Mouse (Mus musculus) heart, embryonic 15.5 days (tissue): ENCODE data around the gene Fam131a. TPM values are rescaled to one million over a fixed set of nuclear protein-coding genes. Genes with fewer than 3 reads are reported as not detected.

Experiments
- ATAC-seq: fragments of 200-750 bp; cut with Nextera tagmentation; replicated peaks from 2 replicates; pipeline ENCODE4 v1.8.0; 2017; ENCODE audit warnings: low read depth, moderate TSS enrichment; ENCODE audit not compliant: insufficient number of reproducible peaks, insufficient read depth, low FRiP score
- H3K27ac ChIP-seq: fragments of 300-500 bp; sonication (generic); 2 replicates; pipeline ENCODE4 v1.5.1; 2015; ENCODE audit warnings: mild to moderate bottlenecking, inconsistent platforms
- H3K27me3 ChIP-seq: fragments of 300-500 bp; sonication (generic); 2 replicates; pipeline ENCODE4 v1.6.1; 2015; ENCODE audit warnings: inconsistent platforms
- H3K36me3 ChIP-seq: fragments of 300-500 bp; sonication (generic); 2 replicates; pipeline ENCODE4 v1.6.1; 2015; ENCODE audit warnings: mild to moderate bottlenecking, inconsistent platforms
- H3K4me1 ChIP-seq: fragments of 300-500 bp; sonication (generic); replicated peaks from 2 replicates; pipeline ENCODE4 v1.6.1; 2015; ENCODE audit warnings: inconsistent platforms
- H3K4me2 ChIP-seq: fragments of 300-500 bp; sonication (generic); 2 replicates; pipeline ENCODE4 v1.6.1; 2015; ENCODE audit warnings: inconsistent platforms, mild to moderate bottlenecking, moderate library complexity
- H3K4me3 ChIP-seq: fragments of 300-500 bp; sonication (generic); 2 replicates; pipeline ENCODE4 v1.5.1; 2015; ENCODE audit warnings: mild to moderate bottlenecking, inconsistent platforms
- H3K9ac ChIP-seq: fragments of 300-500 bp; sonication (generic); 2 replicates; pipeline ENCODE4 v1.6.1; 2015; ENCODE audit warnings: mild to moderate bottlenecking, inconsistent platforms
- H3K9me3 ChIP-seq: fragments of 300-500 bp; sonication (generic); replicated peaks from 2 replicates; pipeline ENCODE4 v1.6.1; 2016; ENCODE audit warnings: inconsistent platforms
- WGBS: fragments of 180-500 bp; shearing (Covaris S2); methylation state at CpG from one replicate; pipeline ENCODE4 v1.1.7; 2015; ENCODE audit warnings: mixed read lengths; 5-methylcytosine and 5-hydroxymethylcytosine counted together
- polyA plus RNA-seq: library from polyadenylated mRNA; unstranded; fragments of >200 nt; fragmentation: Nextera tagmentation; extraction: Ambion mirVana; gene quantifications from 2 replicates; pipeline ENCODE4 v1.2.1, GENCODE M21; 2015

Fam131a gene
- polyA plus RNA-seq, 1 experiment from 2014 or later = 7.1 TPM

GRCm38 (mm10) chr16:20732925-20733730 lies 40.1 kb downstream of the Fam131a start, which contains the start of gene Chrd:
TSS of gene Chrd (plus strand) at chr16:20733127.
- peak; percentile 68; the same call in 1 of the 2 replicates for ATAC-seq
- peaks cover 60% of the 10 kb centered on the region for H3K27me3 ChIP-seq
- no peaks in the 10 kb centered on the region for H3K9me3 ChIP-seq
- H3K4me3 ChIP-seq = peak within 1 kb of the TSS; percentile 69
- no peak within 1 kb of the TSS for H3K27ac ChIP-seq
- peak within 1 kb of the TSS; percentile 70 for H3K9ac ChIP-seq
- no peaks in the 10 kb centered on the region for H3K36me3 ChIP-seq
- H3K4me1 ChIP-seq = peaks cover 25% of the 10 kb centered on the region
- under 1% methylated on average over 53 of the region's 70 CpGs for WGBS
- H3K4me2 ChIP-seq = peak within 1 kb of the TSS; percentile 99

- 2% methylated on average over 45 of the region's 45 CpGs for whole genome bisulfite sequencing
- Histone ChIP-seq H3K36me3 (no peaks in the 10 kb centered on the region), H3K9ac (peak within 1 kb of the TSS; percentile 70), H3K27me3 (peaks cover 60% of the 10 kb centered on the region), H3K4me3 (peak within 1 kb of the TSS; percentile 69), H3K4me1 (peaks cover 25% of the 10 kb centered on the region), H3K27ac (no peak within 1 kb of the TSS), H3K9me3 (no peaks in the 10 kb centered on the region), H3K4me2 (peak within 1 kb of the TSS; percentile 99)
- ATAC-seq = no peak
Observed at GRCm38 (mm10) chr16:20733731-20734730, 41.0 kb downstream of the Fam131a start, which contains the start of gene Thpo. TSS of gene Thpo (minus strand) at chr16:20734511.

- ATAC-seq = no peak
Observed at GRCm38 (mm10) chr16:20735651-20736050, 42.6 kb downstream of the Fam131a start.

GRCm38 (mm10) chr16:20736168-20736567 lies 43.1 kb downstream of the Fam131a start:
- no peak overlapping the region for H3K4me2 ChIP-seq
- no peaks in the 10 kb centered on the region for H3K36me3 ChIP-seq
- H3K4me1 ChIP-seq = peaks cover 25% of the 10 kb centered on the region
- no peak overlapping the region for H3K27ac ChIP-seq
- WGBS = 87% methylated on average over 7 of the region's 7 CpGs
- no peak overlapping the region for H3K9ac ChIP-seq
- H3K9me3 ChIP-seq = no peaks in the 10 kb centered on the region
- ATAC-seq = no peak
- H3K27me3 ChIP-seq = peaks cover 52% of the 10 kb centered on the region
- H3K4me3 ChIP-seq = no peak overlapping the region

More at GRCm38 (mm10) chr16:20735651-20736050, 42.6 kb downstream of the Fam131a start:
- Histone ChIP-seq H3K27me3 (peaks cover 55% of the 10 kb centered on the region), H3K4me3 (no peak overlapping the region), H3K36me3 (no peaks in the 10 kb centered on the region), H3K9me3 (no peaks in the 10 kb centered on the region), H3K4me2 (no peak overlapping the region), H3K4me1 (peaks cover 25% of the 10 kb centered on the region), H3K9ac (no peak overlapping the region), H3K27ac (no peak overlapping the region)
- 73% methylated on average over 5 of the region's 5 CpGs for WGBS

- no peaks in the 10 kb centered on the region for H3K36me3 ChIP-seq
- H3K27me3 ChIP-seq = peaks cover 46% of the 10 kb centered on the region
- no peak overlapping the region for H3K4me2 ChIP-seq
- no peak for ATAC-seq
- H3K9me3 ChIP-seq = no peaks in the 10 kb centered on the region
- H3K9ac ChIP-seq = no peak overlapping the region
- H3K4me3 ChIP-seq = no peak overlapping the region
- 76% methylated on average over 5 of the region's 5 CpGs for WGBS
- H3K27ac ChIP-seq = no peak overlapping the region
- H3K4me1 ChIP-seq = peaks cover 25% of the 10 kb centered on the region
Observed at GRCm38 (mm10) chr16:20736823-20737222, 43.8 kb downstream of the Fam131a start.

- Histone ChIP-seq H3K27me3 (peaks cover 21% of the 10 kb centered on the region), H3K27ac (no peak overlapping the region), H3K9ac (no peak overlapping the region), H3K4me3 (no peak overlapping the region), H3K9me3 (no peaks in the 10 kb centered on the region), H3K36me3 (no peaks in the 10 kb centered on the region), H3K4me2 (no peak overlapping the region), H3K4me1 (no peaks in the 10 kb centered on the region)
- WGBS = 91% methylated on average over 9 of the region's 9 CpGs
- ATAC-seq = no peak
Observed at GRCm38 (mm10) chr16:20739845-20740244, 46.8 kb downstream of the Fam131a start.

GRCm38 (mm10) chr16:20746641-20747040 lies 53.6 kb downstream of the Fam131a start:
- 64% methylated on average over 6 of the region's 6 CpGs for WGBS
- ATAC-seq = no peak

GRCm38 (mm10) chr16:20750518-20750917 lies 57.5 kb downstream of the Fam131a start:
- Histone ChIP-seq H3K27me3 (0 out of 2 replicates have a peak, but pooled peaks cover 4% of the 10 kb centered on the region), H3K27ac (no peak overlapping the region), H3K36me3 (no peaks in the 10 kb centered on the region), H3K4me1 (no peaks in the 10 kb centered on the region), H3K9ac (no peak overlapping the region), H3K4me3 (no peak overlapping the region), H3K9me3 (no peaks in the 10 kb centered on the region), H3K4me2 (no peak overlapping the region)
- ATAC-seq = no peak
- WGBS = 43% methylated on average over 8 of the region's 8 CpGs

More at GRCm38 (mm10) chr16:20746641-20747040, 53.6 kb downstream of the Fam131a start:
- H3K4me1 ChIP-seq = no peaks in the 10 kb centered on the region
- no peaks in the 10 kb centered on the region for H3K36me3 ChIP-seq
- H3K27me3 ChIP-seq = 0 out of 2 replicates have a peak, but pooled peaks cover 4% of the 10 kb centered on the region
- H3K4me3 ChIP-seq = no peak overlapping the region
- H3K9me3 ChIP-seq = no peaks in the 10 kb centered on the region
- H3K4me2 ChIP-seq = no peak overlapping the region
- no peak overlapping the region for H3K27ac ChIP-seq
- H3K9ac ChIP-seq = no peak overlapping the region

Other genes with a start within 250 kb of the Fam131a start
- 66.6 and 75.9 TPM in 2 replicates for gene Eif2b5, start 194.4 kb upstream of the Fam131a start, polyA plus RNA-seq
- 16.9 and 24.3 TPM in 2 replicates for gene Dvl3, start 176.3 kb upstream of the Fam131a start, polyA plus RNA-seq
- 440 and 469 TPM in 2 replicates for gene Ap2m1, start 157.8 kb upstream of the Fam131a start, polyA plus RNA-seq
- gene Abcf3, start 144.7 kb upstream of the Fam131a start, polyA plus RNA-seq = 47.1 and 50.5 TPM in 2 replicates
- gene Vwa5b2, start 103.8 kb upstream of the Fam131a start, polyA plus RNA-seq = 0.09 and 0.80 TPM in 2 replicates
- gene Eef1akmt4, start 81.6 kb upstream of the Fam131a start, polyA plus RNA-seq = 13.4 and 17.6 TPM in 2 replicates
- not detected in 2 replicates for gene Gm49333, start 81.6 kb upstream of the Fam131a start, polyA plus RNA-seq
- 23.6 and 30.7 TPM in 2 replicates for gene Alg3, start 81.5 kb upstream of the Fam131a start, polyA plus RNA-seq
- gene Camk2n2, start 72.0 kb upstream of the Fam131a start, polyA plus RNA-seq = 0.31 and 0.46 TPM in 2 replicates
- gene Ece2, start 63.4 kb upstream of the Fam131a start, polyA plus RNA-seq = 0.93 and 1.5 TPM in 2 replicates
- gene Psmd2, start 41.6 kb upstream of the Fam131a start, polyA plus RNA-seq = 202 and 242 TPM in 2 replicates
- 95.3 and 129 TPM in 2 replicates for gene Eif4g1, start 24.9 kb upstream of the Fam131a start, polyA plus RNA-seq
- 41.0 and 54.5 TPM in 2 replicates for gene Polr2h, start 24.4 kb downstream of the Fam131a start, polyA plus RNA-seq
- gene Clcn2, start 24.5 kb downstream of the Fam131a start, polyA plus RNA-seq = 3.8 and 6.5 TPM in 2 replicates
- 1.1 and 2.2 TPM in 2 replicates for gene Chrd, start 39.9 kb downstream of the Fam131a start, polyA plus RNA-seq
- gene Thpo, start 41.3 kb downstream of the Fam131a start, polyA plus RNA-seq = 0.08 and 0.34 TPM in 2 replicates